Mouse (Mus musculus) left cerebral cortex, postnatal 10 days (tissue): ENCODE results near the gene Sorcs3. TPM values are rescaled to one million over a fixed set of nuclear protein-coding genes. Genes with fewer than 3 reads are reported as not detected.
A peak's percentile ranks its signal among the peaks of the same experiment; 100 is the strongest.

Source experiments
- DNase-seq, 2 experiments: peaks; one replicate each; pipeline ENCODE4 v3.0.0; 2021 to 2022; ENCODE audit warnings: low spot score in 2 of 2, mixed read lengths in 1 of 2; ENCODE audit errors: extremely low spot score in 1 of 2
- intact Hi-C: fragments of 180-260 bp; cut with DNase I; formaldehyde crosslinking; loops from one replicate; pipeline ENCODE4 v1.15.1; 2025
- total RNA-seq, 2 experiments: library from RNA; stranded (reverse); gene quantifications; 2 replicates each; pipeline ENCODE4 v1.2.3; 2021

Sorcs3 gene
- total RNA-seq, 2 experiments from 2014 or later = 24.5 to 24.6 TPM

DNA sequence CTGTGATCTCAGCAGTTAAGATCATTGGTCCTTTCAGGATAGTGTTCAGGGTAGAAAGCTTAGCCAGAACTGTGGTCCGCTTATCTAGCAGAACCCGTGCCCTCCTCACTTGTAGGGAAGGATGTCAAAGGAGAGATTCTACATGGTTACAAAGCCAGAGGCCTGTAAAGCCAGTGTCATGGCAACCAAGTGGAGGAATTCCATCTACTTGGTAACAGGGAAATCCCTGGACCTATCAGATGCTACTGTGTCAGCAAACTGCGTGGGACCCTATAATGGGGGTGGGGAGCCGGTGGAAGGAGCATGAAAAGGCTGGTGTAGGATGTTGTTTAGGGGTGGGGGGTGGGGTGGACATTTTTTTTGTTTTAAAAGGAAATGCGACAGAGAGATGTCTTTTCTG, 57.9 kb downstream of the Sorcs3 start:
- intact Hi-C loops = no loop called here
- no peak for DNase-seq

DNA sequence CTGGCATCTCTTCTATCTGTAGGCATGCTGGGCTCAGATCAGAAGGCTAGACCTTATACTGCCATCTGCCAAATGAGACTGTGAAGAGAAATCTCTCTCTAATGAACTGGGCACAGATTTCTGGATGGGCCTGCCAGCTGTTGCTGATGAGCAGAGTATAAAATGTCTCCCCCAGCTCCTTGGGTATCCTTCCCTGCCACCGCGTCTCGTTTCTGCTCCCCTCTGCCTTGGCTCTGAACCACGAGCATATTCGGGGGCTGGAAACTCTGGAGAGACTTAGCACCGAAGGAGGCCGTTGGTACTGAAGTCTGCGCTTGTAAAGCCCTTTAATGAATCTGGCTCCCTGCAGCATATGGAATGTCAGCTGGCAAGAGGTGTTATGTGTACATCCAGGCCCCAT, 74.4 kb downstream of the Sorcs3 start:
- DNase-seq = no peak
- intact Hi-C loops = no loop called here

- no peak for DNase-seq
- intact Hi-C loops = no loop called here
Observed at GRCm38 (mm10) chr19:48282250-48282649, 76.4 kb downstream of the Sorcs3 start.

DNA sequence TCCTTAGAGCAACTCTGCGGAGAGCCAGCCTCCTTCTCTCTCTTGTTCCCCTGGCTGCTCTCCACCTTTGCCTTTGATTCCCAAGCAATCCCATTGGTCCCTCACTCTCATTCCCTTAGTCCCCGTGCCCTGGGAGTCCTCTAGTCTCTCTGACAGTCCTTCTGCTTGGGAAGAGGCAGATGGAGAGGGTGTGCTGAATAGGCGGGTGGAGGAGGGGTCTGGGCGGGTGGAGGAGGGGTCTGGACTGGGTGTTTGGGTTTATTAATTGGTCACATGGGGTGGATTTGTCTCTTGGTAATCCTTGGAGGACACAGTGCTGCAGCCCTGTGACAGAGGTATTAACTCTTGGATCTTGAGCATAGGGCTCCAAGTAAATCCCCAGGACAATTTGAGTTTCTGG, 77.4 kb downstream of the Sorcs3 start:
- intact Hi-C loops = no loop called here
- no peak for DNase-seq

DNA sequence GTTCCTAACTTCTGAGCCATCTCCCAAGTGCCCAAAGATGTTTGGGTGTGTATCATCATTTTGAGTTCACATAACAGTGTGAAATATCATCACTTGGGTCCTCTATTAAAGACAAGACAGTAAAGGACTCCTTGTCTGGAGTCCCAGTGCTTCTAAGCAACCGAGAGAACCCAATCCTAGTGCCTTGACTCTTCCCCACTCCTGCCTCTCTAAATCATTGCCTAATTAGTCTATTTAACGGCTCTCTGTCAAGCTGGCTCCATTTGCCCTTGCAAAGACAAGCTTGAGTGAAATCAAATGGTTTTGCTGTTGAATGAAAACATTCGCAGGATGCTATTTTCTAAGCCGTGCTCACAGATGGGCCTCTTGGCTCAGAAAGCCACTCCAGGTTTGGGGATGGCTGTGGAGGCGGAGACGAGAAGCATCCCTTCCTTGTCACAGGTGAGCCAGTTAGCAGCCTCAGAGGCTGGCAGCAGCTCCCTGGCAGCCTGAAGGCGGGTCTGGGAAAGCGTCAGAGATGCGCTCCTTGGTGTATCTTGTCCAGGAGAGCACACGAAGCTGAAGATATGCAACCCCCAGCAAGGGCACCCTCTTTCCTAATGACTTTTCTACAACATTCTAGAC, 79.9 kb downstream of the Sorcs3 start:
- no peak for DNase-seq
- intact Hi-C loops = no loop called here

- intact Hi-C loops = no loop called here
- DNase-seq = no peak
Observed at GRCm38 (mm10) chr19:48294251-48294650, 88.4 kb downstream of the Sorcs3 start.

DNA sequence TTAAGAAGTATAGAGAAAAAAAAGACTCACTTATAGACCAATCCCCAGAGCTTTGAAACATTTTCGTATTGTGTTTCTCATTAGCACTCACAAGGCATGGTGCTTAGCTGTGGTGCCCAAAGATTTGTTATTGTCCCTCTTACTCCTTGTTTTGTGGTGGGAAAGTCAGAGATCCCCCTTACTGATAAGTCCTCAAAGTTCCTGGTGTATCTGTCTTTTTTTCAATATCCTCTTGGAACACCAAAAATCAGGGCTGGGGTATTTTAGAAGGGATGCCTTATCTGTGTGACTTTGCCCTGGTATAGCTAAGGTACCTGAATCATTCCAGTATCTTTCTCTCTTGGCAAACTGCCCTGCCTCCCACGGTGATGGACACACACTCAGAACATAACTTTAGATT, 92.6 kb downstream of the Sorcs3 start:
- intact Hi-C loops = no loop called here
- DNase-seq = no peak

- no peak for DNase-seq
- intact Hi-C loops = no loop called here
Observed at GRCm38 (mm10) chr19:48300440-48301231, 94.8 kb downstream of the Sorcs3 start.

- intact Hi-C loops = no loop called here
- no peak for DNase-seq
Observed at GRCm38 (mm10) chr19:48301300-48301699, 95.5 kb downstream of the Sorcs3 start.

DNA sequence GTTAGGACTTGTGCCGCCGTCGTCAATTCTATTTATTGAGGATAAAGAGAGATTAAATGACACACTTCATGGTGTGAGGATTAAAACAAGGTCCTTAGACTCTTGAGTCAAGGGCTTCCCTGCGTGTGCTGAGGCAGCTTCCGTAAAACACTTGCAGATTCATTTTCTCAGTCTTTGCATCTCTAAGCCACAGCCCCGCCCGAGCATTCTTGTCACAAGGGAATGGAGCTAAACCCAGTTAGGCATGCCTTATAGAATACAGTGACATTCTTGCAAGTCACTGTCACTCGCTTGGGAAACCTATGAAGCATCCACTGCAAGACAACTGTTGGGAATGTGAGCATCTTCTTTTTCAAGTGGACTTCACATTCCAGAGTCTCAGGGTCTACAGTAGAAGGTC, 102.5 kb downstream of the Sorcs3 start:
- intact Hi-C loops = no loop called here
- no peak for DNase-seq

DNA sequence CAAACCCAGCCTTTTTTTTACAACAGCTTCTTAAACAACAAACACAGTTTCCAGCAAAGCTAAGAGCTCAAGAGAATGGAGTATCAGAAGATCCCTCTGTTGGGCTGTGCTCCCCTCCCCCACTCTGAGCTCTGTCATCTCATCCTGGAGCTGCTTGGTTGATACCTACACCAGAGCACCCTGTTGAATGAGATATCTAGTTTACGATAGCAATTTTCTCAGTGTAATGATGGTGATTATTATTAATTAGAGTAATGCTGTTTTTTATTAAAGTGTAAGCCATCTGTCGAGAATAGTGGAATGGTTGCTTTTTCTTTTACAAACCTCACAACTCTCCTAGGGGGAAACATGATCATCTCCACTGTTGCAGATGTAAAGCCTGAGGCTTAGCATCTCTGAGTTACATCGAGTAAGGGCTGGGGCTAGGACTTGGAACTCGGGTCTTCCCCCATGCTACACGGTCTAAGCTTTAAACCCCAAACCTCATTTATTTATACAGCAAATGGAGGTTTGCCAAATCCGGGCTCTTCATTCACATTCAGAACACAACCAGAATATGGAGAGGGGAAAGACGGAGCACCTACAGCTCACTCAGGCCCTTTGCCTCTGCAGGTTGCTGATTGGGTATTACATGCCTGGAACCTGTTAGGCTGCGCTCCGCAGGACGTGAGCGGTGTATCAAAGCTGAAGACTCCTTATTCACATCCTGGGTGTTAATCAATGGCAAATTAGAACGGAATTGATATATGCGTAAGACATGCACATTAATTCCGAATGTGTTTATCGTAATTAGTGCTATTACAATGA, 103.9 kb downstream of the Sorcs3 start:
- DNase-seq = no peak
- intact Hi-C loops = no loop called here

DNA sequence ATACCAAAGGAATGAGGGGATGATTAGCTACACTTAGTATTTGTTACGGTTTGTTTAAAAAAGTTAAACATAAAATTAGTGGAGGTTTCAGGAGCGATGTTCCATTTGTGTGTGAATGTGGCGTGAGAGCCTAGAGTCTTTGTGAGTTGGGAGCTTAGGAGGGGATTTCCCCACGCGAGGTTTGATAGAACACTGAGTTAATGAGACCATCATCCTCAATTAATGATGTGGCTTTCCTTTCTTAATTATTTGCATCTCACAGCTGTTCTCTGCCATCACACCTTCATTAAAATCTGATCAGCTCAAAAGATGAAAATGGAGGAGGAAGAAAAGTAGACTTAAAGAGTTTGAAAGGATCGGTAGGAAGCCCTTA, 104.5 kb downstream of the Sorcs3 start:
- intact Hi-C loops = no loop called here
- DNase-seq = no peak

DNA sequence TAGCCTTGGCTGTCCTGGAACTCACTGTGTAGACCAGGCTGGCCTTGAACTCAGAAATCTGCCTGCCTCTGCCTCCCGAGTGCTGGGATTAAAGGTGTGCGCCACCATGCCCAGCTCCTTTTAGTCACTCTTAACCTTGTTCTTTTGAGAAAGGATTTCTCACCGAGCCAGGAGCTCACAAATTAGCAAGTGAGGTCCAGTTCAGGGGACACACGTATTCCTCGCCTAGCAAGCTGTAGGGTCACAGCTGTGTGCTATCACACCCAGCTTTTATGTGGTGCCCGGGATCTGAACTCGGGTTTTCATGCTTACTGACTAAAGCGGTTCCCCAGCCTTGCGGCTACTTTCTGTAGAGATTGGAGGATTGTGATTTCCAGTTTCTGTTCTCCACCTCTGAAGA, 108.0 kb downstream of the Sorcs3 start:
- intact Hi-C loops = no loop called here
- DNase-seq = no peak

GRCm38 (mm10) chr19:48327115-48327514, 121.3 kb downstream of the Sorcs3 start:
- DNase-seq = no peak
- intact Hi-C loops = no loop called here

DNA sequence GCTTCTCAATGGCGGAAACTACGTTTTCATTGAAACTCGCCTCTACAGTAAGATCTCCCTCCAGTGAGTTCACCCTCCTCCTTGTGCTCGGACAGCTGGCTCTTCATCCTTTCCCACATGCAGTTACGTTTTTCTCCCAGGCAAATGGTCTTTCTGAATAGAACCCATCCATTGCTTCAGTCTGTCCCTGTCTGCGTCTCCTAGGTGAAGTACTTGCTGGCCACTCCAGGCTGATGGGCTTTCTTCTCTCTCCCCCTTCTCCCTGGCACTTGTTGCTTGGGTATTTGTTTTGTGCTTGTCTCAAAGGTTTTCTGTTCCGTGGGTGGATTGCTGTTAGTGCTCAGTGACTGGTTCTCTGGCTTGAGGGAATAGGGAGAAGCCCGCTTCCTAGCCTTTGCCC, 122.3 kb downstream of the Sorcs3 start:
- no peak for DNase-seq
- intact Hi-C loops = no loop called here

DNA sequence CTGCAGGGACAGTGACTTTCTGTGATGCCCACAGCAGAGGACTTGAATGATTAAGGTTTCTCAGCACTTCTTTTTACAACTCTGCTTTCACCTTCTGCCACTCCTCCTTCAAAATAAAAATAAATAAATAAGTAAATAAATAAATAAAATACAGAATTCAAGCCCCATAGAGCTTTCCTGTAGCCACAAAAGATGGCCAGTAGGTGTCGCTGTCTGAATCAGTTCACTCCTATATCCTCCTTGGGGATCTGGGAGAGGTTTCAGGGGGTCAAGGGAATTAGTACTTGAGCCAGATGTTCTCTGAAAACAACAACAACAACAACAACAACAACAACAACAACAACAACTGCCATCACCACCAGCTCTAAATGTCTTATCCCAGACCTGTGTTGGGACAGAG, 125.8 kb downstream of the Sorcs3 start:
- intact Hi-C loops = no loop called here
- peak in 1 of 2 experiments; percentile 24 for DNase-seq

GRCm38 (mm10) chr19:48333085-48333484, 127.3 kb downstream of the Sorcs3 start:
- intact Hi-C loops = no loop called here
- no peak for DNase-seq

GRCm38 (mm10) chr19:48337461-48337860, 131.6 kb downstream of the Sorcs3 start:
- DNase-seq = no peak
- intact Hi-C loops = no loop called here

GRCm38 (mm10) chr19:48338098-48338497, 132.3 kb downstream of the Sorcs3 start:
- DNase-seq = no peak
- intact Hi-C loops = no loop called here

DNA sequence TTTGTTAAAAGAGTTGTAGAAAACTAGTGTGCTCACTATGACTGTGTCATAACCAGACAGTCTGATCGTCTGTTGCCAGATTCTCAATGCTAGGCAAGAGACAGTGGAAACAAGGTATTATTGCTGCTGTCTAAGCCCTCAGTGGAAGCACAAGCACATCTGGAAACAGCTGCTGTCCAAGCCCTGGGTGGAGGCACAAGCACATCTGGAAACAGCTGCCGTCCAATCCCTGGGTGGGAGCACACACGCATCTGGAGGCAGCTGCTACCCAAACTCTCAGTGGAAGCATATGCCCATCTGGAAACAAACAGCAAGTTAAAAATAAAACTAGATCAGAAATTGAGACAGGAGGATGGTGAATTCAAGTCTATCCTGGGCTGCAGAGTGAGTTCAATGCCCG, 136.9 kb downstream of the Sorcs3 start:
- DNase-seq = no peak
- intact Hi-C loops = no loop called here
